Mouse (Mus musculus) CD4-positive, CD25-positive, alpha-beta regulatory T cell, adult 2 months (primary cell): ENCODE data around the gene Apol7e.
"Not testable (repeated sequence)": the region's sequence is repeated elsewhere in the genome, so short reads cannot be mapped to it uniquely, and the experiment has no call there.

Experiments used
- DNase-seq: peaks from one replicate; pipeline ENCODE4 v3.0.0-alpha.2; 2012; ENCODE audit warnings: low read depth, low spot score

Gene Apol7e

GRCm38 (mm10) chr15:77740511-77741297 is 42.0 kb downstream of the Apol7e start:
- peak; percentile 59 for DNase-seq

- DNase-seq: not testable (repeated sequence)
These were observed 42.9 kb downstream of the Apol7e start for GRCm38 (mm10) chr15:77741556-77741955.

GRCm38 (mm10) chr15:77744632-77745031 is 46.0 kb downstream of the Apol7e start:
- DNase-seq: no peak

- DNase-seq: no peak
These were observed 46.4 kb downstream of the Apol7e start for GRCm38 (mm10) chr15:77745081-77745480.

- no peak for DNase-seq
These were observed 47.7 kb downstream of the Apol7e start for GRCm38 (mm10) chr15:77746326-77746725.

GRCm38 (mm10) chr15:77748414-77748813 is 49.8 kb downstream of the Apol7e start:
- DNase-seq: no peak

- DNase-seq: peak; percentile 5
These were observed 51.1 kb downstream of the Apol7e start for GRCm38 (mm10) chr15:77749717-77750116.

GRCm38 (mm10) chr15:77750461-77750860 is 51.8 kb downstream of the Apol7e start:
- DNase-seq: peak; percentile 88

- peak; percentile 7 for DNase-seq
These were observed 53.8 kb downstream of the Apol7e start for GRCm38 (mm10) chr15:77752443-77752842.

- DNase-seq: no peak
These were observed 56.5 kb downstream of the Apol7e start for GRCm38 (mm10) chr15:77755132-77755531.

- DNase-seq: no peak
These were observed 57.4 kb downstream of the Apol7e start for GRCm38 (mm10) chr15:77756081-77756480.

GRCm38 (mm10) chr15:77756848-77757247 is 58.2 kb downstream of the Apol7e start, which contains the start of gene Apol8:
TSS of gene Apol8 (minus strand) at chr15:77757003.
- DNase-seq: peak; percentile 87

- peak; percentile 57 for DNase-seq
These were observed 59.0 kb downstream of the Apol7e start for GRCm38 (mm10) chr15:77757586-77758226.

- DNase-seq: no peak
These were observed 61.4 kb downstream of the Apol7e start for GRCm38 (mm10) chr15:77760037-77760436.

GRCm38 (mm10) chr15:77761083-77761482 is 62.4 kb downstream of the Apol7e start:
- DNase-seq: no peak

- DNase-seq: peak; percentile 80
These were observed 63.1 kb downstream of the Apol7e start for GRCm38 (mm10) chr15:77761561-77762380.

- DNase-seq: no peak
These were observed 64.4 kb downstream of the Apol7e start for GRCm38 (mm10) chr15:77763050-77763449.

GRCm38 (mm10) chr15:77763702-77764101 is 65.0 kb downstream of the Apol7e start:
- no peak for DNase-seq

GRCm38 (mm10) chr15:77764391-77765006 is 65.8 kb downstream of the Apol7e start:
- no peak for DNase-seq

- no peak for DNase-seq
These were observed 66.9 kb downstream of the Apol7e start for GRCm38 (mm10) chr15:77765484-77766093.

- no peak for DNase-seq
These were observed 68.3 kb downstream of the Apol7e start for GRCm38 (mm10) chr15:77766981-77767380.
